Mouse (Mus musculus): Measurements from ENCODE around the gene Cipc. TPM values are rescaled to one million over a fixed set of nuclear protein-coding genes. Genes with fewer than 3 reads are reported as not detected.
A peak's percentile ranks its signal among the peaks of the same experiment; 100 is the strongest.

The Cipc gene
- polyA plus RNA-seq, 1 experiment, result not detected

- Histone ChIP-seq H3K4me3 (ENCODE audit: insufficient read depth, low read depth, low read length) (no peak overlapping the region), H3K4me1 (ENCODE audit: control insufficient read depth, insufficient read depth, low read length) (peaks cover 9% of the 10 kb centered on the region), H3K27ac (ENCODE audit: insufficient read depth, low read depth, low read length) (no peak overlapping the region)
- TF ChIP-seq POLR2A (IDR thresholded peaks at IDR 0.05; ENCODE audit: insufficient read depth, low read depth, low read length) (no peak), CTCF (IDR thresholded peaks at IDR 0.05; ENCODE audit: insufficient read depth, low read depth, low read length) (no peak)
- 64% methylated on average over 11 of the region's 11 CpGs for WGBS
Observed at GRCm38 (mm10) chr12:86961589-86962344, 14.9 kb downstream of the Cipc start.

GRCm38 (mm10) chr12:86964278-86965057, 17.6 kb downstream of the Cipc start:
- no peak for TF ChIP-seq CTCF (IDR thresholded peaks at IDR 0.05; ENCODE audit: insufficient read depth, low read depth, low read length)
- Histone ChIP-seq H3K27ac (ENCODE audit: insufficient read depth, low read depth, low read length) (no peak overlapping the region), H3K4me1 (ENCODE audit: control insufficient read depth, insufficient read depth, low read length) (peaks cover 22% of the 10 kb centered on the region), H3K4me3 (ENCODE audit: insufficient read depth, low read depth, low read length) (no peak overlapping the region)
- 74% methylated on average over 16 of the region's 16 CpGs for WGBS

- no peak overlapping the region for H3K27ac ChIP-seq (ENCODE audit: insufficient read depth, low read depth, low read length)
- H3K4me3 ChIP-seq (ENCODE audit: insufficient read depth, low read depth, low read length), result no peak overlapping the region
- TF ChIP-seq CTCF (IDR thresholded peaks at IDR 0.05; ENCODE audit: insufficient read depth, low read depth, low read length), result no peak
- TF ChIP-seq POLR2A (IDR thresholded peaks at IDR 0.05; ENCODE audit: insufficient read depth, low read depth, low read length), result no peak
- 41% methylated on average over 4 of the region's 4 CpGs for WGBS
- H3K4me1 ChIP-seq (ENCODE audit: control insufficient read depth, insufficient read depth, low read length), result peaks cover 28% of the 10 kb centered on the region
Observed at GRCm38 (mm10) chr12:86965237-86965799, 18.5 kb downstream of the Cipc start.

GRCm38 (mm10) chr12:86968468-86969219, 21.8 kb downstream of the Cipc start:
- WGBS, result 20% methylated on average over 13 of the region's 13 CpGs
- peak overlapping the region; percentile 90 for H3K27ac ChIP-seq (ENCODE audit: insufficient read depth, low read depth, low read length)
- TF ChIP-seq POLR2A (IDR thresholded peaks at IDR 0.05; ENCODE audit: insufficient read depth, low read depth, low read length) (no peak), CTCF (IDR thresholded peaks at IDR 0.05; ENCODE audit: insufficient read depth, low read depth, low read length) (no peak)
- H3K4me3 ChIP-seq (ENCODE audit: insufficient read depth, low read depth, low read length), result no peak overlapping the region
- H3K4me1 ChIP-seq (ENCODE audit: control insufficient read depth, insufficient read depth, low read length), result peaks cover 41% of the 10 kb centered on the region

GRCm38 (mm10) chr12:86969220-86969601, 22.4 kb downstream of the Cipc start:
- Histone ChIP-seq H3K27ac (ENCODE audit: insufficient read depth, low read depth, low read length) (peak overlapping the region; percentile 84), H3K4me3 (ENCODE audit: insufficient read depth, low read depth, low read length) (no peak overlapping the region), H3K4me1 (ENCODE audit: control insufficient read depth, insufficient read depth, low read length) (peaks cover 45% of the 10 kb centered on the region)
- TF ChIP-seq CTCF (IDR thresholded peaks at IDR 0.05; ENCODE audit: insufficient read depth, low read depth, low read length) (no peak), POLR2A (IDR thresholded peaks at IDR 0.05; ENCODE audit: insufficient read depth, low read depth, low read length) (no peak)
- WGBS, result 52% methylated on average over 3 of the region's 3 CpGs

GRCm38 (mm10) chr12:86971089-86971488, 24.2 kb downstream of the Cipc start:
- Histone ChIP-seq H3K4me1 (ENCODE audit: control insufficient read depth, insufficient read depth, low read length) (peaks cover 53% of the 10 kb centered on the region), H3K4me3 (ENCODE audit: insufficient read depth, low read depth, low read length) (no peak overlapping the region), H3K27ac (ENCODE audit: insufficient read depth, low read depth, low read length) (no peak overlapping the region)
- TF ChIP-seq POLR2A (IDR thresholded peaks at IDR 0.05; ENCODE audit: insufficient read depth, low read depth, low read length), result no peak
- no peak for TF ChIP-seq CTCF (IDR thresholded peaks at IDR 0.05; ENCODE audit: insufficient read depth, low read depth, low read length)
- 93% methylated on average over 7 of the region's 7 CpGs for WGBS

- no peak for TF ChIP-seq CTCF (IDR thresholded peaks at IDR 0.05; ENCODE audit: insufficient read depth, low read depth, low read length)
- TF ChIP-seq POLR2A (IDR thresholded peaks at IDR 0.05; ENCODE audit: insufficient read depth, low read depth, low read length), result no peak
- Histone ChIP-seq H3K4me1 (ENCODE audit: control insufficient read depth, insufficient read depth, low read length) (peaks cover 52% of the 10 kb centered on the region), H3K4me3 (ENCODE audit: insufficient read depth, low read depth, low read length) (no peak overlapping the region), H3K27ac (ENCODE audit: insufficient read depth, low read depth, low read length) (peak overlapping the region; percentile 29; the same call in 1 of the 2 replicates)
- 10% methylated on average over 7 of the region's 7 CpGs for WGBS
Observed at GRCm38 (mm10) chr12:86973216-86973615, 26.4 kb downstream of the Cipc start.

GRCm38 (mm10) chr12:86973706-86974105, 26.9 kb downstream of the Cipc start:
- H3K4me3 ChIP-seq (ENCODE audit: insufficient read depth, low read depth, low read length), result no peak overlapping the region
- H3K27ac ChIP-seq (ENCODE audit: insufficient read depth, low read depth, low read length), result no peak overlapping the region
- 11% methylated on average over 8 of the region's 8 CpGs for WGBS
- H3K4me1 ChIP-seq (ENCODE audit: control insufficient read depth, insufficient read depth, low read length), result peaks cover 55% of the 10 kb centered on the region
- TF ChIP-seq POLR2A (IDR thresholded peaks at IDR 0.05; ENCODE audit: insufficient read depth, low read depth, low read length) (no peak), CTCF (IDR thresholded peaks at IDR 0.05; ENCODE audit: insufficient read depth, low read depth, low read length) (no peak)

Data from olfactory bulb, adult 2 months (tissue).